Mouse (Mus musculus): Measurements from ENCODE around the gene Ttc27.

Gene Ttc27

DNA sequence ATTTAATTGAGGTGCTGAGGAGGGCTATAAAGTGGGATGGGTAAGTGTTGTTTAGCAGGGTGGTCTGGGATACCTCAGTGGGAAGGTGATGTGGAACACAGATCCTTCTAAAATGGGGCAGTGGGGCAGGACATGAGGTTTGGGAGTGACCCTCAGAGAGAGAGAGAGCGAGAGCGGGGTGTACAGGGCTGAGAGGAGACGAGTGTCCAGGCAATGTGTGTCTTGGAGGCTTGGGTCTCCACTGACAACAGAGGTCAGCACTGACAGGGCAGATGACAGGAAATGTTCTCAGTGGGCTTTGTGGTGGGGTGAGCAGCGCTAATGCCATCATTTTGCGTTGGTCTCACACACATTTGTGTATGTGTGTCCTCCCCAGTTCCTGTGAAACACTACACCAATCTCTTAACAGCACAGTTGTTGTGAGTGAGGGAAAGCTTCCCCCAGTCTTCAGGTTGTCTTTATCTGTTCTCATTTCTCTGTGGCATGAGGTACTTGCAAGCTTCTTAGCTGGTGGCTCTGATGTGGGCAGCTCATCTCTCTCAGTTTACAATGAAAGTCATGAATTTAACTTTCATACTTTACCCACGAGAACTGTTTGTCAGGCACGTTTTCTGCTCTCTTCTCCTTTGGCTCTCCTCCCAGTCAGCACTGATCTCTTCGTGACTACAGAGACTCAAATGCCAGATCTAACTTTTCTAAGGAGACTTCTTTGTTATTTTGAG lies 35.5 kb downstream of the Ttc27 start:
- no peak for DNase-seq (ENCODE audit: low read depth, low spot score)

DNA sequence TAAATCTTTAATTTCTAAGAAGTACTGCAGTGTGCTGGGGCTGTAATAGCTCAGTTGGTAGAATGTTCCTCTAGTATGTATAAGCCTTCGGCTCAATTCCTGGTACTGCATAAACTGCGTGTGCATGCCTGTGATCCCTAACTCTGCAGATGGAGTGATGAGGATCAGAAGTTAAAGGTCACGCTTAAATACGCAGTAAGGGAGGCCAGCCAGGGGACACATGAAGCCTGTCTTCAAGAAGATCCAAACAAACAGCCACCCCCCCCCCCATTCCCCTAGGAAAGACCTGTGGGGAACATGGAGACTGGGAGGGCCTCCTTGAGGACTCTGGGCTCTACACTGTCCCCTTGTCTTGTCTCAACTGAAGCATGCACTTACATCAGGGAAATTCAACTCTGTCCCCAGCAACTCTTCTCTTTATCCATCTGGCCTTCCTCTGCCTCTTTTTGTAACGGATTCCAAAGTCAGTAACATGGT lies 36.1 kb downstream of the Ttc27 start:
- DNase-seq (ENCODE audit: low read depth, low spot score), result no peak

DNA sequence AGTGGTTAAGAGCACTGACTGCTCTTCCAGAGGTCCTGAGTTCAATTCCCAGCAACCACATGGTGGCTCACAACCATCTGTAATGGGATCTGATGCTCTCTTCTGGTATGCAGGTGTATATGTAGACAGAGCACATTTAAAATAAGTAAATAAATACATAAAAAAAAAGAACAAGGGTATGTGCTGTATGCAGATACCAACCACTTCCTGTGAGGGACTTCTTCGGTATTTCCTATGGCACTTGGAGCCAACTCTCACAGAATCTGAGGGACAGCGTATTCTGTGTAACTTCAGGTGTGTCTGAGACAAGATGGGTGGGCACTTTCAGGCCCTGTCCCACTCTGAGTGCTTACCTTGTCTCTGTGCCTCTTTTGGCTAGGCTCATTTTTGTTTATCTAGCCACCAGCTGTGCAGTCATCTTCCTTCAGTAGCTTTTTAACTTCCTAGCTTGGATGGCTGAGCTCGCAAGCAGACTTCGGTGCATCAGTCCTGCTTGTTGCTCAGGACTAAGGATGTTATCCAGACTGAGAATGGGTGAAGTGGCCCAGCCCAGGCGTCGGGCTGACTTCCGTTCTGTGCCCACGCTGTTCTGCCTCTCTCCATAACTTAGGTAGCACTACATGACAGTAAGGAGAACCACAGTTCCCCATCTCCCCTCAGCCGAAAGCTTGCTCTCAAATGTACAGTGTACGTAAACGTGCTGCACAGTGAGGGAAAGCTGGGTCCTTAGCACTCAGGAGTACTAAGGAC lies 37.0 kb downstream of the Ttc27 start:
- no peak for DNase-seq (ENCODE audit: low read depth, low spot score)

DNA sequence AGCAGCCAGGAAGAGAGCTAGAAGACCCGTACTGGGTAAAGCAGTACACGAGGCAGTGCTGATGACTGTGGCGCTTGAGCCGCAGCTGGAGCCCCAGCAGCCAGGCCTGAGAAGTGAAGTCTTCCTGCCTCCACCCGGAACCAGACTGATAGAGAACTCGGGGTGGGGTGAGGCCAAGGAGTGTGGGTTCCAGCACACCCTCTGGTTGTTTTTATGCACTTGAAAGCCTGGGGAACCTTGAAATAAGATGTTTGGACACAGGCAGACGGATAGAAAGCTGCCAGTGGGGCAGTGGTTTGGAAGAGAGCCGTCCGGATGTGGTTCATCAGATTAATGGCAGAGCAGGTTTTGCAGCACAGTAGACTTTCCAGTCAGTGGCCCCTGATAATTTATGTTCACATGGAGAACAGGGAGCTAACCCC lies 51.9 kb downstream of the Ttc27 start:
- no peak for DNase-seq (ENCODE audit: low read depth, low spot score)

DNA sequence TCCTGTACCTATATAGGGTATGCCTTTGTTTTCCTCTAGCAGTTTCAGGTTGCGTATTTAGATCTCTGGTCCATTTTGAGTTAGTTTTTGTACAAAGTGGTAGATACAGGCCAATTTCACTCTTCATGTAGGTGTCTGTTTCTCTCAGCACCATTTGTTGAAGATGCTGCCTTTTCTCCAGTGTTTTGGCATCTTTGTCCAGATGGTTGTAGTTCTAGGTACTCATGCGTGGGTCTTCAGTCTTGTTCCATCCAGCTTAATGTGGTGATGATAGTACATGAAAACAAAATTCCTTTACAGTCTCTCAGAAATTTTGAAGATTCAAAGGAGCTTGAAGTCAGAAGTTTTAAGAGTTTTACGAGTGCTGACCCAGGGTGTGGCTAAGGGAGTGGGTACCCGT lies 54.8 kb downstream of the Ttc27 start:
- DNase-seq (ENCODE audit: low read depth, low spot score), result no peak

DNA sequence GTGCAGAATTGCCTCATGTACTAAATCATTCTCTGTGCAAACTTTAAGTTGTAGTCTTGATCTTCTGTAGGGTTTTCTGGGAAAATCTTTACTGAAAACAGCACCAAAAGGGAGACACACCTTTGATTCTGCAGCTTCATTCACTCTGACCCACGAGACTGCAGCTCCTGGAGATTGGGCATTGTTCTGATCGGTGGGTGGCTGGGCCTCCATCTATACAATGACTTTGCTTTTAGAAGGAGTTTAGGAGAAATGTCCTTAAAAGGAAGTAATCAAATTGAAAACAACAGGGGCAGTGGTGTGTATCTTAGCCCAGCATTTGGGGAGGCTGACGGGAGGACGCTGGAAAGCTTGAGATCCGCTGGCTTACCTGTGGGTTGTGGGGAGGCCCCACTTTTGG lies 56.0 kb downstream of the Ttc27 start:
- no peak for DNase-seq (ENCODE audit: low read depth, low spot score)

DNA sequence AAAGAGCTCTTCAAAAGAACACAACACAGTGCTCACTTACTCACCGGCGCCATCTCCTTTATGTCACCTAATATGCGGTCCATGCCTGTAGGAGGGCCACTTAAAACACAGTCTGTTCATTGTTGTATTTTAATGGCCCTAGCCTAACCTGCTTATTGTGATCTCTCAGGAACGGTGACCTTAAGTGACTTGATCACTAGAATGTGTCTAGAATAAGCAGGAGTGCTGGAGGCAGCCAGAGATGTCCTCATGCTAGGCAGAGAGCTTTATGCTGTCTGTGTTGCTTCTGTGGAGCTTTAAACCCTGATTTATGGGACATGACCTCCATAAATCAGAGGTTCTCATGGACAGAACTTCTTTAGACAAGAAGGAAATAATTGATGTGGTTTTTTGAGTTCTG lies 62.6 kb downstream of the Ttc27 start:
- DNase-seq (ENCODE audit: low read depth, low spot score), result no peak

DNA sequence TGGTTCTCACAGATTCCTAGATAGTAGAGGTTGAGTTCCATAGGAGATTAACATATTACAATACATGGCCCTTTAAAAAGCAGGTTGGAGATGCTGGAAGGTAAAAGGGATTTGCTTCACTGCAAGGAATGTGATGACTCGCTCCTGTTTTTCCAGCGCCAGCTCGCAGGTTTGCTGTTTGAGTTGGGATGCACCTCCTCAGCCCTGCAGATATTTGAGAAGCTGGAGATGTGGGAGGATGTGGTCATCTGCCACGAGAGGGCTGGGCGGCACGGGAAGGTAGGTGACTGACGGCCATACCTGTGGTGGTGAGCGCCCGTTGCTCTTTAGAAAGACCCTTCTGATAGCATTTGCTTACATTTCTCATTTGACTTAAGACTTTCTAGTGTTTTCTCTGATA lies 63.1 kb downstream of the Ttc27 start:
- DNase-seq (ENCODE audit: low read depth, low spot score), result no peak

DNA sequence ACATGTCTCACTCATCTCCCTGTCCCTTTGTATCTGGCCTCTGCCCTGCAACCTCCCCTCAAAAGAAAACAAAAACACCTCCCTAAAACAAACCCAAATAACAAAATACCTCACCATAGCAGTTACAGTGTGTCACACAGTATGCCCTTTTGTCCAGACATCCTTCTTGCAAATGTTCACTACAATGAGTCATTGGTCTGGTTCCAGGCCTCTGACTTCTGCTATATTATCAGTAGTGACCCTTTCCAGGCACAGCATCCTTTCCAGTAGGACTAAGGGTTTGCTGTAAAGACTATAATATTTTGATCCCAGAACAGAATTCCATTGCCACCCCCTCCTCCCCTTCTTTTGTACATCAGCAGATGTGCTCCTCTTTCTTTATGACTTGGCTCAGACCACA lies 64.4 kb downstream of the Ttc27 start:
- no peak for DNase-seq (ENCODE audit: low read depth, low spot score)

DNA sequence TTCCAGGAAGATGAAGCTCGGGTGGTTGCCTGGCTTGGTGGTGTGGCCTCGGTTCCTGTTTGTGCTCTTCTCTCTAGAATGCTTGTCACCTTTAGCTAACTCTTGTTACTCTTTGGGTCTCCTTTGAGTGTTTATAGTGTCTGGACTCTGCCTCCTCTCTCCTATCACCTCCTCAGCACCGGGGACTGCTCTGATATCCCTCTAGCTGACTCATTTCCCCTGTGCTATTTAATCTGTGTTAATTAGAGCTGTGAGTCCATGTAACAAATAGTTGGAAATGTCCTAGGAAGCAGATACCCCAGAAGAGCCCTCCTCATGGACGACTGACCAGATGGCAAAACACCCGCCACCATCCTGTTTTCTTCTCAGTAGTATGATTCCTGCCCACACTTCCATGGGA lies 68.1 kb downstream of the Ttc27 start:
- DNase-seq (ENCODE audit: low read depth, low spot score), result no peak

DNA sequence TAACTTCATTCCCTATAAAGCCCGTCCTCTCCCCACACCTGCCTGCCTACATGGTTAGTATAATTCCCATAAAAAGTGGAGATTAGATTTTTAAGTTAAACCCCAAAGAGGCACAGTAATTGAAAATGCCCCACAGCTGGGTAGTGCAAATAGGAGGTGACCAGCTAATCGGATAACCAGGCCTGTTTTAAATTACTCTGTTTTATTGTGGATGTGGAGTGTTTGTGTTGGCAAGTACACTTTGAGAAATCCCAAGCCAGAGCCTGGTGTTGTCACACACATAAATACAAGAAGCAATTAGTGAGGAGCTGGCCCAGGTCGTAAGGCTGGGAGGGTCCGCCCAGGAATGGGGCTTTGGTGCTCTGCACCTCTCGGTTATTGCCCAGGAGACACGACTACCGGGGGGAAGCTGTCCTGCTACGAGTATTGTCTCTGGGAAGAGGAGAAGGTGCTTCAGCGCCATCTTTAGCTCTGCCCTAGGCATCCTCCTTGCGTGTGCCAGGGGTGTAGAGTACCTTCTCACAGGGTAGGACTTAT lies 68.7 kb downstream of the Ttc27 start:
- no peak for DNase-seq (ENCODE audit: low read depth, low spot score)

DNA sequence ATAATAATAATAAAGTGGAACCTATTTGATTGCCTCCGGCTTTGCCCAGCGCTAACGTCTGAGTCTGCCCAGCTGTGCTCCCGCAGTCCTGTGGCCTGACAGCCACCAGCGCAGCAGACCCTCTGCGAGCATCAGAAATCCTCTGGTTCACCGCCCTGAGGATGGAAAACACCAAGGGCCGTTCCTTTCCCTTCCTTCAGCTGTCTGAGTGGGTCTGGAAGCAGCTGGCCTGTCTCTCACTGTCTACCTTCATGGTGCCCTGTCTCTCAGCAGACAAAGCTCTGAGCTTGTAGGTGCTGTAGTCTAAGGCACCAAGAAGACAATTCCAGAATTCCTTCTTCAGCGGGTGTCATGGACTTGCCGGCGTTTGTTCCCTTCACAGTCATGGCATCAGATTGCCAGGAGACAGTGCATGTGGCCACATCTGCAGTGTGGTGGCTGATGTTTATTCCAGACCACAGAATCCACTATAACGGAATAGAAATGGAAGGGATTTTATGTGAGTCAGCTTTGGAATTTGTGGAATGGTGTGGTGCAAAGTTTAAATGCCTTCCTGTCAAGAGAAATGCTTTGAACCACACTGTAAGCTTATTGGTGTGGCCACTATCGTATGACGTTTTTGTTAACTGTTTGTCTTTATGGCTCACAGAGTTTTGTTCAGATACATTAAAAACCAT lies 78.6 kb downstream of the Ttc27 start:
- no peak for DNase-seq (ENCODE audit: low read depth, low spot score)

DNA sequence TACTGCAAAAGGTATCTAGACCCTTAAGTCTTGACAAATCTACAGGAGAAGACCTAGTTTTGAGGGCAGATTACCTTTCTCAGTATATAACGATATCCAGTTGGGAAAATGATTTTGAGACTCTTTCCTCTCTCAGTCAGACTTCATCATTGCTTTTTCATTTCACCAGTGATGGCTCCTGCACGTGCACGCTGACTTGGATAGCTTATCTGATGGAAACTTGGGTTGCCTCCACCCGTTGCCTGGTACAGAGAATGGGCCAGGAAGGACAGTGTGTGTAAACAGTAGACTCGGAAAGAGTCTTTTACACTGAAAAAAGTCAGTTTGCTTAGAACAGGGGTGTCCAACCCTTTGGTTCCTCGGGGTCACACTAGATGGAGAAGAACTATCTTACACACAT lies 82.3 kb downstream of the Ttc27 start:
- no peak for DNase-seq (ENCODE audit: low read depth, low spot score)

DNA sequence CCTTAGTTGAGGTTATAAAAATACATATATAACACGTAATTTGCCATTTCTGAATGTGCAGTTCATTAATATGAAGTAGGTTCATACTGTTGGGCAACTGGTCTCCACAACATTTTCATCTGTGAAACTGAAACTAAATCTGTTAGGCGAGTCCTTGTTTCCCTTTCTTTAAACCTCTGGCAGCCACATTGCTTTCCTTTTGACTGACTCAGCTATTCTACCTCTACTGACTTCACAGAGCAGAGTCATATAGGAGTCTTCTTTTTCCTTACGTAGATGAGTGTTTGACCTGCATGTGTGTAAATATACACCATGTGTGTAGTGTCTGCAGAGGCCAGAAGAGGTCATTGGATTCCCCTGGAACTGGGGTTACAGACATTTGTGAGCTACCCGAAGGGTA lies 85.2 kb downstream of the Ttc27 start:
- DNase-seq (ENCODE audit: low read depth, low spot score), result no peak

DNA sequence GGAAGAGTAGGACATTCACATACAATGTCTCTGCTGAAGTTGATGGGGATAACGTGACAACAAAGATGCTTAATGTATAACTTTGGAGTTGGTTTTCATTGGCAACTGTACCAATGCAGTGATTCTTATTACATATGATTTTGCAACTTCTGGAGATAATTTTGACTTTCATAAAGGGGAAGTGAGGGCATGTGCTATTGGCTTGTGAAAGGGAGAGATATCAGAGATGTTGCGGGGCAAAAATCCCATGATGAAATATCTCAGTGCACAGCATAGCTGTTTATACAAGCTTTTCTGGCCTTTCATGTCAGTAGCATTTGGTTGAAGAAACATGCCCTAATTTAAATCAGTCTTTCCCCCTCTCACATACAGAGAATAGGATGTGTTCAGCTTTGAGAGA lies 86.3 kb downstream of the Ttc27 start:
- DNase-seq (ENCODE audit: low read depth, low spot score), result no peak

DNA sequence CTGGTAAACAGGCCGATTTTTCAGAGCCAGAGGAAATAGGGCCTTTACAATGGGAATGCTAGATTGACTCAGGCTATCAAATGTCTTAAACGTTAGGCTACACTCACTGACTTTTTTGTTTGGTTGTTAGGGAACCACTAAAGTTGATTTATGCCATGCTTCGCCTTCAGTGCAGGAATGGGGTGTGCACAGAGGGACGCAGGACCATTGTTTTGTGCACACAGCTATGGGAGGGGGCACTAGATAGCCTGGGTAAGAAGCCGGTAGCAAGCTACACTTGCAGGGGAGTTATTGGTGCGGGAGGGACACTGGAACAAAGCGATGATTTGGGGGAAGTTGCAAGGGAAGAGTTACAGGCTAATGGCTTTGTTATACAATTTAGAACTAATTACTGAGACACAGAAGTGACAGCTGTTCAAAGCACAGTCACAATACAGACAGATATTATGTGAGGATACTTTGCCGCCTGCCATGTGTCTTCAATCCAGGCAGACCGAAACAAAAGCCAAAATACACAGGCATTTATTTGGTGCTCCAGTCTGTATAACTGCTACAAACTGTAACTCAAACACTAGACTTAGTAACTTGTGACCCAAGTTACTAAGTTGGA lies 86.9 kb downstream of the Ttc27 start:
- DNase-seq (ENCODE audit: low read depth, low spot score), result no peak

DNA sequence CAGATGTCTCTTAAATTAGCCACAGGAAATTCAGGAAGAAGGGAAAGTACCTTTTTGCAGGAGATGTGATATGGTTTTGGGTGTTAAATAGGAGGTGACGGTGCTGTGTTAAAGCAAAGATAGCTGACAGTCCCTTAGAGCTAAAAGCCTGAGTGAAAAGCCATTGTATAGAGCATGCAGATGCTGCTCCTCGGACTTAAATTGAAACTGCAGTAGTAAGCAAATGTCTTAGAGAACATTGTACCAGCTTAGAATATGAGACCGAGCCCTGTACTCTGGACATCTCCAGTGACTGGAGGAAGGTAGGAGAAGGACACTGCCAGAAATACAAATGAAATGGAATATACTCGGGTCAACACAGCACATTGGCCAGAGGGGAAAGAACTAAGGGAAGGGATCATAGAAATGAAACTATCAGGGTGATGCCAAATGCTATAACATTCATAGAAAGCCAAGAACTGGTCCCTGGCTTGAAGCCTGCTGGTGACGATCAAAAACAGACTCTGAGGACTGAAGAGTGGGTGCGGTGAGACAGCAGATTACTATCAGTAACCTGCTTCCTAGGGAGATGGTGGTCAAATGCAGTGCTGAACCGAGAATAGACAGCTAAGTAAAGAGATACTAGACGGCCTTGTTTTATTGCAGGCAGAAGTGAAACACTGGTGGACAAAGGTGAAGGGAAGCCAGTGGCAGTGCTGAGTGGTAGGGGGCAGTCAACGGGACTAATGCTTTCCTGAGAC lies 90.1 kb downstream of the Ttc27 start:
- no peak for DNase-seq (ENCODE audit: low read depth, low spot score)

DNA sequence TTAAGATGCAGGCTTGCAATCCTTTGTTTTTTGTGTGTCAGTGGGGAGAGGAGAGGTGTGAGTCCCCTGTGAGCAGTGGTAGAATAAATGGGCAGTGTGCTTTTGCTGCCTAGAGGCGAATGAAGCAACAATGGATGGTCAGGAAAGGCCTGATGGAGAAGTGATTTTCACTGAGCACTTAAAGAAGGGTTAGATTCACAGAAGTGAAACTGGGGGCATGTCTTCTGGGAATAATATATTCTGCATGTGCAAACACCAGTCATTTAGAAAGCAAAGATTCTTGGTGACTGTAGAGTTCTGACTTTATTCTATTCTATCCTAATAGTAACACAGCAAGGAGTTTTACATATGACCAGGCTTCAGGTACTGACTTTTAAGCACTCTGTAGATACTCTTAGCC lies 90.8 kb downstream of the Ttc27 start:
- DNase-seq (ENCODE audit: low read depth, low spot score), result no peak

DNA sequence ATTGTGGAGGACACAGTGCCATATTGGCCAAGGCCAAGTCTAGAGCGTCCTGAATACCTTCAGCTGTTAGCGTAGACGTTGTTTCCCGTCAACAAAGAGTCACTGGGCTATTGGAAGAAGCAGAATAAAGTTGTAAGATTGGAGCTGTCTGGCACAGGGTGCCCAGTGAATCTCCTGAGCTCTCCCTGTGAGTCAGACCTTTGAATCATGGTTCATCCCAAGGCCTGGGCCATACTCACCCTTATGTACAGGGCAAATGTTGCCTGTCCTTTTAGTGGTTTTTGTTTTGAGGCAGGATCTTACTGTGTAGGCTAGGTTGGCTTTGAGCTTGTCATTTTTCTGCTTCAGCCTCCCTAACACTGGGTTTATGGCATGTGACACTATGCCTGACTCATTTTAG lies 91.4 kb downstream of the Ttc27 start:
- DNase-seq (ENCODE audit: low read depth, low spot score), result no peak

DNA sequence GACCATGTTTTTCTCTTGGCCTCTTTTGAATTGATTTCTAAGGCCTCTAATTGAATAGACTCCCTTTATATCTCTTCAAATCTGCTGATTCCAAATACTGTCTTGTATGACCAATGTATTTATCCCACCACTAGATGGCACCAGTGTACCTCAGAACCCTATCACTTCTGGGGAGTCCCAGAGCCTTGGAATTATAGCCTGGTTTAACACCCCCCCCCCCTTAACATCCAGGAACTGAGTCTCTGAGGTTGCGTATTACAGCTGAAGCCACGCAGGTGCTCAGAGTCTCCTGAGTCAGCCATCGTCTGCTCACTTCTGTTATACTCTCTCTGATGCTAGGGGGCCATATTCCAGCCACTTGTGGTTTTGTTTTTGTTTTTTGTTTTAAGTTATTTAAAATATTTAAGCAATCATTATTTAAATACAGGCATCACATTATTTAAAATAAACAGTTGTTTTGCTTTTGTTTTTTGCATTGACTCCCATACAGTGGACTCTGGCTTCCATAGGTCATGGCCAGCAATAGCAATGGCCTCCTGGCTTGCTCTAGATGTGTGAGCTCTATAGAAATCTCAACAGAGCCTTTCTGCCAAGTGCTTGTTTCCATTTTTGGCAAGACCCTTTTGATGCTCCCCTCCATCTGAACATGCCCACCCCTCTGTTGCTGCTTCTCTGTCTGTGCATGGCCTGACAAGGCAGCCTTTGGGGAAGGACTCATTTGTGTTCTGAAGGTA lies 93.5 kb downstream of the Ttc27 start:
- DNase-seq (ENCODE audit: low read depth, low spot score), result peak; percentile 81

DNA sequence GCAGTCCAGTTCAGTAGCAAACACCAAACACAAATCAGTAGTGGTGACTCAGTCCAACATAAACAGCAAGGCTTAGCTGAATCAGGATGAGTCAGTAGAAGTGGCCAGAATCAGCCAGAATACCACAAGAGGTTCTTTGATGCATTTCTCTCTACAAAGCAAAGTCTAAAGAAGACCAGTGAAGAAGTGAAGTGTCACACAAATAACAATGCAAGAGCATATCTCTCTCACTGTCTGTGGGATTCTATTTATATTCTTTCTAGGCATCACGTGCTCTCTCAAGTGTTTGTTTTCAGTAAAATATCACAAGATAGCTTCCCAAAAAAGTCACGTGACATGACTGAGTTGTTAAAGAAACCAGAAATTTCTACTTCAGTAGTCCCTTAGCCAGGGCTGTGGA lies 102.2 kb downstream of the Ttc27 start:
- DNase-seq (ENCODE audit: low read depth, low spot score), result no peak

Data from ES-CJ7 (cell line).